Mouse (Mus musculus): ENCODE results near the gene Tanc1. TPM values are rescaled to one million over a fixed set of nuclear protein-coding genes. Genes with fewer than 3 reads are reported as not detected.

Gene Tanc1
- polyA plus RNA-seq, 1 experiment from 2014 or later, result 4.9 TPM

- Histone ChIP-seq H3K27ac (ENCODE audit: low read depth, low read length) (no peak overlapping the region), H3K4me3 (ENCODE audit: low read depth, low read length) (no peak overlapping the region), H3K27me3 (replicated peaks; ENCODE audit: control insufficient read depth, insufficient read depth, low read length) (no peaks in the 10 kb centered on the region), H3K36me3 (ENCODE audit: control insufficient read depth, insufficient read depth, low read length) (no peaks in the 10 kb centered on the region), H3K9me3 (replicated peaks; ENCODE audit: control insufficient read depth, low read length) (no peaks in the 10 kb centered on the region), H3K4me2 (ENCODE audit: low read length) (no peak overlapping the region), H3K4me1 (ENCODE audit: control insufficient read depth, insufficient read depth, low read length) (no peaks in the 10 kb centered on the region), H3K9ac (ENCODE audit: low read length) (no peak overlapping the region)
- DNase-seq (ENCODE audit: low spot score), result no peak
- no peak for ATAC-seq
- WGBS, result 63% methylated on average over 16 of the region's 16 CpGs
These were observed 187.2 kb downstream of the Tanc1 start for GRCm38 (mm10) chr2:59798934-59799532.

DNA sequence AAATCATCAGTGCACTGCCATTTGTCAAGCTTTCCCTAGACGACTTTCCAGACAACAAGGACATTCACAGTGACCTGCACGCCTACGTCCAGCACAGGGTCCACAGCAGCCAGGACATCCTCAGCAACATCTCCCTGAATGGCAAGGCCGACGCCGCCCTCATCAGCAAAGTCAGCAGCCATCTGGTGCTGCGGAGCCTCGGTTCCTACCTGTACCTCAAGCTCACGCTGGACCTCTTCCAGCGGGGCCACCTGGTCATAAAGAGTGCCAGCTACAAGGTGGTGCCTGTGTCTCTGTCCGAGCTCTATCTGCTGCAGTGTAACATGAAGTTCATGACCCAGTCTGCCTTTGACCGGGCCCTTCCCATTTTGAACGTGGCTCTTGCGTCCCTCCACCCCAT lies 187.7 kb downstream of the Tanc1 start:
- H3K36me3 ChIP-seq (ENCODE audit: control insufficient read depth, insufficient read depth, low read length), result no peaks in the 10 kb centered on the region
- WGBS, result 82% methylated on average over 14 of the region's 14 CpGs
- ATAC-seq, result no peak
- H3K27me3 ChIP-seq (replicated peaks; ENCODE audit: control insufficient read depth, insufficient read depth, low read length), result no peaks in the 10 kb centered on the region
- no peak overlapping the region for H3K4me3 ChIP-seq (ENCODE audit: low read depth, low read length)
- no peaks in the 10 kb centered on the region for H3K9me3 ChIP-seq (replicated peaks; ENCODE audit: control insufficient read depth, low read length)
- H3K4me1 ChIP-seq (ENCODE audit: control insufficient read depth, insufficient read depth, low read length), result no peaks in the 10 kb centered on the region
- H3K9ac ChIP-seq (ENCODE audit: low read length), result no peak overlapping the region
- H3K27ac ChIP-seq (ENCODE audit: low read depth, low read length), result no peak overlapping the region
- no peak overlapping the region for H3K4me2 ChIP-seq (ENCODE audit: low read length)
- DNase-seq (ENCODE audit: low spot score), result no peak

GRCm38 (mm10) chr2:59800481-59801266 lies 188.8 kb downstream of the Tanc1 start:
- 94% methylated on average over 18 of the region's 18 CpGs for WGBS
- no peaks in the 10 kb centered on the region for H3K9me3 ChIP-seq (replicated peaks; ENCODE audit: control insufficient read depth, low read length)

GRCm38 (mm10) chr2:59802722-59803387 lies 191.0 kb downstream of the Tanc1 start:
- no peak for DNase-seq (ENCODE audit: low spot score)
- no peaks in the 10 kb centered on the region for H3K9me3 ChIP-seq (replicated peaks; ENCODE audit: control insufficient read depth, low read length)
- no peak overlapping the region for H3K27ac ChIP-seq (ENCODE audit: low read depth, low read length)
- H3K4me2 ChIP-seq (ENCODE audit: low read length), result no peak overlapping the region
- H3K36me3 ChIP-seq (ENCODE audit: control insufficient read depth, insufficient read depth, low read length), result peaks cover 4% of the 10 kb centered on the region; the same call in 1 of the 2 replicates
- H3K4me1 ChIP-seq (ENCODE audit: control insufficient read depth, insufficient read depth, low read length), result no peaks in the 10 kb centered on the region
- 92% methylated on average over 8 of the region's 8 CpGs for WGBS
- no peak overlapping the region for H3K4me3 ChIP-seq (ENCODE audit: low read depth, low read length)
- ATAC-seq, result no peak
- H3K9ac ChIP-seq (ENCODE audit: low read length), result no peak overlapping the region
- no peaks in the 10 kb centered on the region for H3K27me3 ChIP-seq (replicated peaks; ENCODE audit: control insufficient read depth, insufficient read depth, low read length)

More at GRCm38 (mm10) chr2:59800481-59801266, 188.8 kb downstream of the Tanc1 start:
- DNase-seq (ENCODE audit: low spot score), result no peak
- no peak for ATAC-seq
- H3K36me3 ChIP-seq (ENCODE audit: control insufficient read depth, insufficient read depth, low read length), result no peaks in the 10 kb centered on the region
- H3K4me3 ChIP-seq (ENCODE audit: low read depth, low read length), result no peak overlapping the region
- no peak overlapping the region for H3K4me2 ChIP-seq (ENCODE audit: low read length)
- H3K9ac ChIP-seq (ENCODE audit: low read length), result no peak overlapping the region
- no peak overlapping the region for H3K27ac ChIP-seq (ENCODE audit: low read depth, low read length)
- H3K27me3 ChIP-seq (replicated peaks; ENCODE audit: control insufficient read depth, insufficient read depth, low read length), result no peaks in the 10 kb centered on the region
- H3K4me1 ChIP-seq (ENCODE audit: control insufficient read depth, insufficient read depth, low read length), result no peaks in the 10 kb centered on the region

DNA sequence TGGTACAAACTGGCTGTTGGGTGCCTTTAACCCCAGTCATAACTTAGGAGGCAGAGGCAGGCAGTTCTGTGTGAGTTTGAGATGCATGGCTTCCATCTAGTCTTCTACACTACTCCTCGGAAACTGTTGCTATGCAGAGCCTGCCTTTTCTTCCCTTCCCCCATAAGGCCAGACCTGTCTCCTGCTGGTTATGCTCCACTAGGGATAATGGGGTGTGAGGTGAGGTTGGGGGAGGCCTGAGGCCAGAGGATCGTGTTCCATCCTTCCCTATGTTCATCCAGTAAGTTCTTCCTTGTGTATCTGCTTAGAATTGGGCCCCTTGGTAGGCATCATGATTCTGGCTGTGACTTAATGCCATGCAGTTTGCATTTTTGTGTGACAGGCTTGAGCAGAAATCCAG lies 193.8 kb downstream of the Tanc1 start:
- peaks cover 8% of the 10 kb centered on the region; the same call in 1 of the 2 replicates for H3K36me3 ChIP-seq (ENCODE audit: control insufficient read depth, insufficient read depth, low read length)
- WGBS, result 49% methylated on average over 2 of the region's 2 CpGs
- no peaks in the 10 kb centered on the region for H3K27me3 ChIP-seq (replicated peaks; ENCODE audit: control insufficient read depth, insufficient read depth, low read length)
- H3K27ac ChIP-seq (ENCODE audit: low read depth, low read length), result no peak overlapping the region
- H3K9me3 ChIP-seq (replicated peaks; ENCODE audit: control insufficient read depth, low read length), result no peaks in the 10 kb centered on the region
- no peak overlapping the region for H3K4me2 ChIP-seq (ENCODE audit: low read length)
- H3K9ac ChIP-seq (ENCODE audit: low read length), result no peak overlapping the region
- ATAC-seq, result no peak
- H3K4me3 ChIP-seq (ENCODE audit: low read depth, low read length), result no peak overlapping the region
- no peak for DNase-seq (ENCODE audit: low spot score)
- no peaks in the 10 kb centered on the region for H3K4me1 ChIP-seq (ENCODE audit: control insufficient read depth, insufficient read depth, low read length)

DNA sequence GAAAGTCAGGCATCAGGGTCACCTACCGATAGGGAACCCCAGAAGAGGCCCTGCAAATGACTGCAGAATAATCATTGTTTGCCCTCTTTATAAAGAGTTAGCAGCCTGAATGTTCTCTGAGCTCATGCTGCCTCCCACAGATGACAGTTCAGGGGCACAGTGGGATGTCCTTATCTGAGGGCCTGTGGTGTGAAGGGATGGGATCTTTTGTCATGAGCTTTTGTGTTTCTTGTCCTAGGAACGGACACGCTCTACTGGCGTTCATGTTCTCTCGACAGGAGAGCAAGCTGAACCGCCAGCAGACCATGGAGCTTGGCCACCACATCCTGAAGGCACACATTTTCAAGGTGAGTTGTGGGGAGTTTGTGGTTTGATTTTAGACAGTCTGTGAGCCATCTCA lies 194.2 kb downstream of the Tanc1 start:
- Histone ChIP-seq H3K36me3 (ENCODE audit: control insufficient read depth, insufficient read depth, low read length) (peaks cover 8% of the 10 kb centered on the region; the same call in 1 of the 2 replicates), H3K27ac (ENCODE audit: low read depth, low read length) (no peak overlapping the region), H3K9ac (ENCODE audit: low read length) (no peak overlapping the region), H3K9me3 (replicated peaks; ENCODE audit: control insufficient read depth, low read length) (no peaks in the 10 kb centered on the region), H3K27me3 (replicated peaks; ENCODE audit: control insufficient read depth, insufficient read depth, low read length) (no peaks in the 10 kb centered on the region), H3K4me1 (ENCODE audit: control insufficient read depth, insufficient read depth, low read length) (no peaks in the 10 kb centered on the region), H3K4me3 (ENCODE audit: low read depth, low read length) (no peak overlapping the region), H3K4me2 (ENCODE audit: low read length) (no peak overlapping the region)
- 39% methylated on average over 6 of the region's 6 CpGs for WGBS
- ATAC-seq (no peak), DNase-seq (ENCODE audit: low spot score) (no peak)

DNA sequence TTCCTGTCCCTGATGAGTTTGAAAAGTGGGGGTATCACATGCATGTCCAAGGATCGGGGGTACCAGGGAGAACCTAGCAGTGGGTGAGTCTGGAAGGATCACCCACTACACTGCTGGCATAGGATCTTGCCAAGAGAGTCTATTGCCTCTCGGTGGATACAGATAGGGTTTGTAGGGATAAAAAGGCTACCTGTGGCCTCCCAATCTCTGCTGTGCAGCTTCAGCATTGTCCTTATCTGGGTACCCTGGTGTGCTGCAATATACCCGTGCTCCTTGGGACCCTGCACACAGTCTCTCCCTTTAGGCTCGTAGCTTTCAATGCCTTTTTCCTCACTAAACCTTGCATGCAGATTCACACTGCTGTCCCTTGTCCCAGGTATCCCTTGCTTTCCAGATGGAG lies 196.8 kb downstream of the Tanc1 start:
- Histone ChIP-seq H3K9ac (ENCODE audit: low read length) (no peak overlapping the region), H3K27ac (ENCODE audit: low read depth, low read length) (no peak overlapping the region), H3K4me1 (ENCODE audit: control insufficient read depth, insufficient read depth, low read length) (no peaks in the 10 kb centered on the region), H3K4me3 (ENCODE audit: low read depth, low read length) (no peak overlapping the region), H3K27me3 (replicated peaks; ENCODE audit: control insufficient read depth, insufficient read depth, low read length) (no peaks in the 10 kb centered on the region), H3K9me3 (replicated peaks; ENCODE audit: control insufficient read depth, low read length) (no peaks in the 10 kb centered on the region), H3K36me3 (ENCODE audit: control insufficient read depth, insufficient read depth, low read length) (peaks cover 8% of the 10 kb centered on the region; the same call in 1 of the 2 replicates), H3K4me2 (ENCODE audit: low read length) (no peak overlapping the region)
- DNase-seq (ENCODE audit: low spot score), result no peak
- 90% methylated on average over 4 of the region's 4 CpGs for WGBS
- no peak for ATAC-seq

DNA sequence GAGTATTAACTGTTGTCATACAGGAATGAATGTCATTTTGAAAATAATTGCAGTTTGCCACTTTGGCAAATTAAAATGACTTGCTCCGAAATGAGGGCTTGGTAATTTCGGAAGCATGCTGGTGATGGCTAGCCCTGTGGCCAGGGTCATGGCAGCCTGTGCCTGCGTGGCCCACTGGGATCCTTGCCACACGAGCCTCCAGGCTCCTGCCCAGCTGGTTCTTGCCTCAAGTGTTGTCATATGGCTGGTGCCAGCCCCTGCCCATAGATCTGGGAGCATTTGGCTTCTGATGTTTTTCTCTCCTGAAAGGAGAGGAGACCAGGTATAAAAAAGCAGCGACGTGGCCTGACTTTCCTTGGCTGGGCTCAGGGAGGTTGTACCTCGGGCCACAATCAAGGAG lies 198.2 kb downstream of the Tanc1 start:
- DNase-seq (ENCODE audit: low spot score) (no peak), ATAC-seq (no peak)
- Histone ChIP-seq H3K4me1 (ENCODE audit: control insufficient read depth, insufficient read depth, low read length) (no peaks in the 10 kb centered on the region), H3K36me3 (ENCODE audit: control insufficient read depth, insufficient read depth, low read length) (peaks cover 8% of the 10 kb centered on the region; the same call in 1 of the 2 replicates), H3K27ac (ENCODE audit: low read depth, low read length) (no peak overlapping the region), H3K9ac (ENCODE audit: low read length) (no peak overlapping the region), H3K27me3 (replicated peaks; ENCODE audit: control insufficient read depth, insufficient read depth, low read length) (no peaks in the 10 kb centered on the region), H3K4me2 (ENCODE audit: low read length) (no peak overlapping the region), H3K4me3 (ENCODE audit: low read depth, low read length) (no peak overlapping the region), H3K9me3 (replicated peaks; ENCODE audit: control insufficient read depth, low read length) (no peaks in the 10 kb centered on the region)
- 72% methylated on average over 7 of the region's 7 CpGs for WGBS

DNA sequence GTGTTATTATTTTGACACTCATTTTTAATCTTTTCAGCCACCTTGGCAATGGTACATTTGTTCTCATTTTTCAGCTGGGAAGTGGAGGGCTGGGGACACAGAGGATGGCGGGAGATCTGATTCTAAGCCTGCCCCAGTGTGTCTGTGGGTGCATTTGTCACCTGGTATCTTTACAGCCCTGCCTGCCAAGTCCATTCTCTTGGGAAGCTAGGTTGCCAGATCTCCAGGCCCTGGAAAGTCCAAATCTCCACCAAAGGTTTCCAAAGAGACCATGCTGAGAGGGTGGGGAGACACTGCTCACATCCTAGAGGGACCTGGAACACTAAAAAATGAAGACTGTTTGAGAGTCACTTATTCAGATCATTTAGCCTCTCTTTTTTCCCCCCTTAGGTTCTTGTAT lies 199.4 kb downstream of the Tanc1 start:
- WGBS, result 67% methylated on average over 1 of the region's 1 CpGs
- no peaks in the 10 kb centered on the region for H3K9me3 ChIP-seq (replicated peaks; ENCODE audit: control insufficient read depth, low read length)
- no peak for DNase-seq (ENCODE audit: low spot score)
- H3K4me3 ChIP-seq (ENCODE audit: low read depth, low read length), result no peak overlapping the region
- no peak for ATAC-seq
- peaks cover 8% of the 10 kb centered on the region; the same call in 1 of the 2 replicates for H3K36me3 ChIP-seq (ENCODE audit: control insufficient read depth, insufficient read depth, low read length)
- H3K4me1 ChIP-seq (ENCODE audit: control insufficient read depth, insufficient read depth, low read length), result no peaks in the 10 kb centered on the region
- H3K9ac ChIP-seq (ENCODE audit: low read length), result no peak overlapping the region
- no peak overlapping the region for H3K4me2 ChIP-seq (ENCODE audit: low read length)
- no peaks in the 10 kb centered on the region for H3K27me3 ChIP-seq (replicated peaks; ENCODE audit: control insufficient read depth, insufficient read depth, low read length)
- no peak overlapping the region for H3K27ac ChIP-seq (ENCODE audit: low read depth, low read length)

All from forebrain, embryonic 14.5 days (tissue).